Comparison of ENCODE assay signal across 27 mouse cellular contexts in the genomic region with DNA sequence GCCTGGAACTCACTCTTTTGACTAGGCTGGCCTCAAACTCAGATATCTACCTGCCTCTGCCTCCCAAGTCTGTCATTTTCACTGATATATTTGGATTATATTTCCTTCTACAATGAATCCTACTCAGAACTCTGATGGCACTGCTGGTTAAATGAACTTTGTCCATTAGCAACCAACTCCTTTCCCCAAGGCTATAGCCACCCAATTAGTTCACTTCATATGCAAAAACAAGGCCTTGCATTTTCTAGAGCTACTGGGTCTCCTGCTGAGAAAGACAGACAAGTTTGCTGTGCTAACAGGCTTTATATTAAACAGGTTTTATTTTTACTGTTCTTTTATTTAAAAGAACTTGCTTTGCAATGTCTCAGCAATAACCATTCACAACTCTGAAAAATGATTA.
"Had no signal": no experiment of that assay in that cellular context is flagged by ENCODE, and none has a peak within 500 bp of the region (broad histone marks: within the 10 kb centered on the region; RNA-seq: fewer than 3 reads in every experiment).

No protein-coding gene starts in this region.

- H3K36me3 ChIP-seq: heart, embryonic 10.5 days; heart, embryonic 12.5 days; hindbrain, embryonic 10.5 days; hindbrain, embryonic 12.5 days; intestine, embryonic 15.5 days; kidney, embryonic 15.5 days; limb, embryonic 13.5 days; limb, embryonic 15.5 days; liver, embryonic 12.5 days had no signal

- DNase-seq: gastrocnemius, adult 2 months; gastrocnemius, postnatal 10 days; heart, adult 18-20 months; heart, postnatal 10 days; heart, postnatal 4 days; kidney, adult 11 months; kidney, adult 2 months; kidney, adult 9 months; kidney, postnatal 14 days; kidney, postnatal 36 days; layer of hippocampus, adult 9-11 months; layer of hippocampus, postnatal 36 days; left cerebral cortex, postnatal 4 days had no signal

- H3K27me3 ChIP-seq: heart, embryonic 12.5 days; hindbrain, embryonic 12.5 days; intestine, embryonic 15.5 days; kidney, embryonic 15.5 days; limb, embryonic 13.5 days; limb, embryonic 15.5 days; liver, embryonic 12.5 days had no signal

- H3K4me3 ChIP-seq: gastrocnemius, adult 2 months; heart, embryonic 10.5 days; heart, embryonic 12.5 days; hindbrain, embryonic 10.5 days; hindbrain, embryonic 12.5 days; intestine, embryonic 15.5 days; kidney, embryonic 15.5 days; limb, embryonic 13.5 days; limb, embryonic 15.5 days; liver, embryonic 12.5 days had no signal

- H3K4me2 ChIP-seq: heart, embryonic 12.5 days; hindbrain, embryonic 12.5 days; hindbrain, embryonic 14.5 days; intestine, embryonic 15.5 days; kidney, embryonic 15.5 days; limb, embryonic 13.5 days; limb, embryonic 15.5 days; liver, embryonic 12.5 days had no signal

- H3K27ac ChIP-seq: gastrocnemius, adult 2 months; heart, embryonic 10.5 days; hindbrain, embryonic 10.5 days; hindbrain, embryonic 12.5 days; hindbrain, embryonic 14.5 days; intestine, embryonic 15.5 days; kidney, embryonic 15.5 days; kidney, postnatal 0 days; limb, embryonic 13.5 days; limb, embryonic 15.5 days; liver, embryonic 12.5 days; liver, embryonic 14.5 days had no signal

- H3K9ac ChIP-seq: heart, embryonic 12.5 days; hindbrain, embryonic 12.5 days; hindbrain, embryonic 14.5 days; intestine, embryonic 15.5 days; kidney, embryonic 15.5 days; limb, embryonic 13.5 days; limb, embryonic 15.5 days; liver, embryonic 12.5 days; liver, embryonic 14.5 days had no signal

- H3K9me3 ChIP-seq: heart, embryonic 10.5 days; heart, embryonic 12.5 days; hindbrain, embryonic 10.5 days; hindbrain, embryonic 12.5 days; intestine, embryonic 15.5 days; kidney, embryonic 15.5 days; limb, embryonic 13.5 days; limb, embryonic 15.5 days; liver, embryonic 12.5 days had no signal

- ATAC-seq: hindbrain, embryonic 16.5 days; inflammation-experienced regulatory T-cells, adult 6 months; intestine, embryonic 15.5 days; liver, embryonic 12.5 days had no signal

- H3K4me1 ChIP-seq: heart, embryonic 10.5 days; heart, embryonic 12.5 days; hindbrain, embryonic 10.5 days; hindbrain, embryonic 12.5 days; intestine, embryonic 15.5 days; kidney, embryonic 15.5 days; limb, embryonic 13.5 days; limb, embryonic 15.5 days; liver, embryonic 12.5 days had no signal
